8 mouse cellular contexts compared by ENCODE assay signal in genomic region chr12:88984804-88985203, GRCm38 (mm10).
A peak's percentile ranks its signal among the peaks of the same experiment; 100 is the strongest.
DNase-seq lines count a peak whose midpoint lies in the region; ATAC-seq lines count a peak whose summit lies in the region.

No protein-coding gene starts in this region.

- no peaks in the 10 kb centered on the region for H3K9me3 ChIP-seq in heart, embryonic 13.5 days
- no peaks in the 10 kb centered on the region for H3K9me3 ChIP-seq in limb, embryonic 11.5 days (ENCODE audit: control insufficient read depth, low read length)
- H3K9me3 ChIP-seq in midbrain, embryonic 16.5 days (replicated peaks; ENCODE audit: control insufficient read depth, low read length, poor library complexity, severe bottlenecking): no peaks in the 10 kb centered on the region

- 11% methylated on average over 5 of the region's 5 CpGs for WGBS in heart, embryonic 13.5 days
- WGBS in limb, embryonic 11.5 days: 31% methylated on average over 5 of the region's 5 CpGs
- 19% methylated on average over 5 of the region's 5 CpGs for WGBS in midbrain, embryonic 16.5 days

- peaks cover 23% of the 10 kb centered on the region for H3K4me1 ChIP-seq in heart, embryonic 13.5 days
- no peaks in the 10 kb centered on the region for H3K4me1 ChIP-seq in limb, embryonic 11.5 days (ENCODE audit: control insufficient read depth, insufficient read depth, low read length)
- peaks cover 18% of the 10 kb centered on the region for H3K4me1 ChIP-seq in midbrain, embryonic 16.5 days (ENCODE audit: control insufficient read depth, insufficient read depth, low read length)

- no peak for DNase-seq in heart, adult 8-10 months (ENCODE audit: low spot score)
- peak; percentile 22 for DNase-seq in limb, embryonic 11.5 days (ENCODE audit: low spot score)
- DNase-seq in right cerebral cortex, postnatal 36 days (ENCODE audit: low spot score in 2 of 2): no peak
- DNase-seq in layer of hippocampus, adult 11-12 months (ENCODE audit: low spot score): no peak

- H3K27me3 ChIP-seq in heart, embryonic 13.5 days (replicated peaks): no peaks in the 10 kb centered on the region
- H3K27me3 ChIP-seq in limb, embryonic 11.5 days (ENCODE audit: control insufficient read depth, insufficient read depth, low read length): no peaks in the 10 kb centered on the region
- H3K27me3 ChIP-seq in midbrain, embryonic 16.5 days (ENCODE audit: control insufficient read depth, insufficient read depth, low read depth, low read length): no peaks in the 10 kb centered on the region

- no peaks in the 10 kb centered on the region for H3K36me3 ChIP-seq in heart, embryonic 13.5 days
- no peaks in the 10 kb centered on the region for H3K36me3 ChIP-seq in limb, embryonic 11.5 days (ENCODE audit: control insufficient read depth, insufficient read depth, low read length)
- no peaks in the 10 kb centered on the region for H3K36me3 ChIP-seq in midbrain, embryonic 16.5 days (ENCODE audit: control insufficient read depth, insufficient read depth, low read length)

- ATAC-seq in heart, embryonic 13.5 days (ENCODE audit: extremely low read depth, insufficient number of reproducible peaks, low FRiP score, low TSS enrichment): no peak
- 0 out of 2 replicates have a peak, but pooled peaks have one; percentile 42 for ATAC-seq in erythroid progenitor cell, adult 5-6 weeks (replicated peaks; ENCODE audit: low FRiP score, poor library complexity, severe bottlenecking)
- no peak for ATAC-seq in limb, embryonic 11.5 days (ENCODE audit: insufficient number of reproducible peaks, low FRiP score, low TSS enrichment, low read depth)
- ATAC-seq in midbrain, embryonic 16.5 days: peak; percentile 19; the same call in 1 of the 2 replicates
- no peak for ATAC-seq in megakaryocyte, adult 5-6 weeks (ENCODE audit: poor library complexity, severe bottlenecking)

- H3K9ac ChIP-seq in heart, embryonic 13.5 days: peak overlapping the region; percentile 47
- no peak overlapping the region for H3K9ac ChIP-seq in limb, embryonic 11.5 days (ENCODE audit: low read length)
- H3K9ac ChIP-seq in midbrain, embryonic 16.5 days (ENCODE audit: low read depth, low read length): peak overlapping the region; percentile 48; the same call in 1 of the 2 replicates

- peak overlapping the region; percentile 88 for H3K27ac ChIP-seq in heart, embryonic 13.5 days (replicated peaks)
- H3K27ac ChIP-seq in limb, embryonic 11.5 days (replicated peaks; ENCODE audit: low read depth, low read length): no peak overlapping the region
- H3K27ac ChIP-seq in midbrain, embryonic 16.5 days (ENCODE audit: low read length): peak overlapping the region; percentile 71

- 0 out of 2 replicates have a peak overlapping the region, but pooled peaks have one; percentile 17 for H3K4me3 ChIP-seq in heart, embryonic 13.5 days
- H3K4me3 ChIP-seq in limb, embryonic 11.5 days (ENCODE audit: low read depth, low read length): no peak overlapping the region
- H3K4me3 ChIP-seq in midbrain, embryonic 16.5 days (ENCODE audit: low read depth, low read length): no peak overlapping the region

- H3K4me2 ChIP-seq in heart, embryonic 13.5 days: peak overlapping the region; percentile 60
- H3K4me2 ChIP-seq in limb, embryonic 11.5 days (ENCODE audit: low read depth, severe bottlenecking): no peak overlapping the region
- peak overlapping the region; percentile 34; the same call in 1 of the 2 replicates for H3K4me2 ChIP-seq in midbrain, embryonic 16.5 days (ENCODE audit: low read length)

Comparison
In these comparisons a context has a peak if more than half of its experiments do, and no peak if none do; other contexts are left out.
1. ATAC-seq: peak in erythroid progenitor cell, adult 5-6 weeks (single experiment) and midbrain, embryonic 16.5 days (single experiment); none in heart, embryonic 13.5 days (single experiment), limb, embryonic 11.5 days (single experiment) and megakaryocyte, adult 5-6 weeks (single experiment).